Mouse (Mus musculus) limb, embryonic 13.5 days (tissue): ENCODE measurements around the gene Duox2. TPM values are rescaled to one million over a fixed set of nuclear protein-coding genes. Genes with fewer than 3 reads are reported as not detected.
"Not testable (repeated sequence)": the region's sequence is repeated elsewhere in the genome, so short reads cannot be mapped to it uniquely, and the experiment has no call there.

Source experiments
- ATAC-seq: fragments of 200-750 bp; cut with Nextera tagmentation; 2 replicates; pipeline ENCODE4 v1.8.0; 2017; ENCODE audit warnings: low read depth, moderate number of reproducible peaks, moderate TSS enrichment; ENCODE audit not compliant: low FRiP score
- H3K27ac ChIP-seq: fragments of 300-500 bp; sonication (generic); 2 replicates; pipeline ENCODE4 v1.5.1; 2015; ENCODE audit warnings: inconsistent platforms, mild to moderate bottlenecking, moderate library complexity
- H3K27me3 ChIP-seq: fragments of 300-500 bp; sonication (generic); 2 replicates; pipeline ENCODE4 v1.6.1; 2015; ENCODE audit warnings: mild to moderate bottlenecking, inconsistent platforms
- H3K36me3 ChIP-seq: fragments of 300-500 bp; sonication (generic); 2 replicates; pipeline ENCODE4 v1.6.1; 2015; ENCODE audit warnings: inconsistent platforms, mild to moderate bottlenecking, moderate library complexity
- H3K4me1 ChIP-seq: fragments of 300-500 bp; sonication (generic); 2 replicates; pipeline ENCODE4 v1.6.1; 2015; ENCODE audit warnings: inconsistent platforms
- H3K4me2 ChIP-seq: fragments of 300-500 bp; sonication (generic); replicated peaks from 2 replicates; pipeline ENCODE4 v1.6.1; 2015; ENCODE audit warnings: inconsistent platforms, mild to moderate bottlenecking, moderate library complexity
- H3K4me3 ChIP-seq: fragments of 300-500 bp; sonication (generic); 2 replicates; pipeline ENCODE4 v1.5.1; 2015; ENCODE audit warnings: moderate library complexity, mild to moderate bottlenecking, inconsistent platforms
- H3K9ac ChIP-seq: fragments of 300-500 bp; sonication (generic); 2 replicates; pipeline ENCODE4 v1.6.1; 2015; ENCODE audit warnings: mild to moderate bottlenecking, inconsistent platforms
- H3K9me3 ChIP-seq: fragments of 300-500 bp; sonication (generic); 2 replicates; pipeline ENCODE4 v1.6.1; 2016; ENCODE audit warnings: inconsistent platforms
- WGBS: fragments of 180-500 bp; shearing (Covaris S2); methylation state at CpG from one replicate; pipeline ENCODE4 v1.1.7; 2015; 5-methylcytosine and 5-hydroxymethylcytosine counted together
- polyA plus RNA-seq: library from polyadenylated mRNA; unstranded; fragments of >200 nt; fragmentation: Nextera tagmentation; extraction: Ambion mirVana; gene quantifications from 2 replicates; pipeline ENCODE4 v1.2.1, GENCODE M21; 2015

Duox2 gene
- polyA plus RNA-seq, result 0.03 and 0.08 TPM in 2 replicates

DNA sequence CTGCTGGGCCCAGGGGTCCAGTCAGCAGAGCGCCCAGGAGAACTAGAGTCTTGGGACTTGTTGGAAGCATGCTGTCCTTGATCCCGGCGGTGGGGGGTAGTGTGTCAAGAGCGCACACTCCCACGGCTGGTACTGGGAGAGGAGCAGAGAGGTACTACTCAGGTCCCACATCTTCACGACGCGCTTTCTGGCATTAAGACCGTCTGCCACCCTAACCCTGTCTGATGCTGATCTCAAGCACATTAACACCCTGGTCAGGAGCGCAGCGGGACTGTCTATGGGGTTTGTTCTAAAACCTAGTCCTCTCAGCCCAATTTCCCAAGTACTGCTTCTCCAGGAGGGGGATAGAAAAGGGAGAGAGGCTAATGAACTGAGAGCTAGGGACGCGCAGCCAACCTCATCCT, at the start of gene Duox2:
Duox2 (minus strand) TSS at position 354 of the 404 bp plus-strand sequence.
- WGBS, result 5% methylated on average over 13 of the region's 13 CpGs
- ATAC-seq, result no peak
- peak within 1 kb of the TSS; percentile 35 for H3K4me3 ChIP-seq
- peak within 1 kb of the TSS; percentile 13; the same call in 1 of the 2 replicates for H3K9ac ChIP-seq
- peaks cover 40% of the 10 kb centered on the region for H3K4me1 ChIP-seq
- H3K4me2 ChIP-seq, result peak within 1 kb of the TSS; percentile 59
- H3K36me3 ChIP-seq, result no peaks in the 10 kb centered on the region
- H3K27ac ChIP-seq, result no peak within 1 kb of the TSS
- peaks cover 99% of the 10 kb centered on the region for H3K27me3 ChIP-seq
- no peaks in the 10 kb centered on the region for H3K9me3 ChIP-seq

DNA sequence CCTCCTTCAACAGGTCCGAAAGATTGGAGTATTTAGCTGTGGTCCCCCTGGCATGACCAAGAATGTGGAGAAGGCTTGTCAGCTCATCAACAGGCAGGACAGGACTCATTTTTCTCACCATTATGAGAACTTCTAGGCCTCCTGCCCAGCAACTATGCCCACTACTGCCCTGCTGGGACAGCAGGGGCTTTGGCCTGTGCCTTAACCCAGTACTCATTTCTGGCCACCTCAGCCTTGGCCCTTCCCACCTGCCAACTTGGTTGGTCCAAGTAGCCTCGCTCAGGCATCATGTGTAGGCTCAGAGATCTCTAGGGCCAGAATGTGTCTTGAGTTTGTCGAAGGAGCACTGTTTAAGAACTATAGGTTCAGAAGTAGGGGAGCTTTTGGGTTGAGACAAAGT, 49.0 kb upstream of the Duox2 start:
- 93% methylated on average over 3 of the region's 3 CpGs for WGBS
- H3K9ac ChIP-seq, result no peak overlapping the region

DNA sequence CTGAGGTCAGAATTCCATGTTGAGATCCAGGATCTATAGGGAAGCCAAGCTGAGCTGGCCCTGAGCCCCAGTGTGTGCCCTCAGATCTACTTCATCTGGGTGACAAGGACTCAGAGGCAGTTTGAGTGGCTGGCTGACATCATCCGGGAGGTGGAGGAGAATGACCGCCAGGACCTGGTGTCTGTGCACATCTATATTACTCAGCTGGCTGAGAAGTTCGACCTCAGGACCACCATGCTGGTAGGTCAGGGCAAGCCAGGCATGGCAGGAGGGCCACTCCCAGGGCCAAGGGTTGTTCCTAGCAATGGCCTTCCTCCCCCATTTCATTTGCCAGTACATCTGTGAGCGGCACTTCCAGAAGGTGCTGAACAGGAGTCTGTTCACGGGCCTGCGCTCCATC, 47.9 kb upstream of the Duox2 start:
- ATAC-seq, H3K27ac ChIP-seq, H3K9ac ChIP-seq, H3K36me3 ChIP-seq, H3K27me3 ChIP-seq, H3K9me3 ChIP-seq, H3K4me3 ChIP-seq, H3K4me2 ChIP-seq: not testable (repeated sequence)
- 91% methylated on average over 6 of the region's 6 CpGs for WGBS
- peaks cover 20% of the 10 kb centered on the region for H3K4me1 ChIP-seq

More for the DNA sequence above, 49.0 kb upstream of the Duox2 start:
- no peaks in the 10 kb centered on the region for H3K9me3 ChIP-seq
- peaks cover 31% of the 10 kb centered on the region for H3K4me1 ChIP-seq
- no peaks in the 10 kb centered on the region for H3K27me3 ChIP-seq
- H3K4me2 ChIP-seq, result no peak overlapping the region
- ATAC-seq, result no peak
- H3K27ac ChIP-seq, result no peak overlapping the region
- no peak overlapping the region for H3K4me3 ChIP-seq
- no peaks in the 10 kb centered on the region for H3K36me3 ChIP-seq

DNA sequence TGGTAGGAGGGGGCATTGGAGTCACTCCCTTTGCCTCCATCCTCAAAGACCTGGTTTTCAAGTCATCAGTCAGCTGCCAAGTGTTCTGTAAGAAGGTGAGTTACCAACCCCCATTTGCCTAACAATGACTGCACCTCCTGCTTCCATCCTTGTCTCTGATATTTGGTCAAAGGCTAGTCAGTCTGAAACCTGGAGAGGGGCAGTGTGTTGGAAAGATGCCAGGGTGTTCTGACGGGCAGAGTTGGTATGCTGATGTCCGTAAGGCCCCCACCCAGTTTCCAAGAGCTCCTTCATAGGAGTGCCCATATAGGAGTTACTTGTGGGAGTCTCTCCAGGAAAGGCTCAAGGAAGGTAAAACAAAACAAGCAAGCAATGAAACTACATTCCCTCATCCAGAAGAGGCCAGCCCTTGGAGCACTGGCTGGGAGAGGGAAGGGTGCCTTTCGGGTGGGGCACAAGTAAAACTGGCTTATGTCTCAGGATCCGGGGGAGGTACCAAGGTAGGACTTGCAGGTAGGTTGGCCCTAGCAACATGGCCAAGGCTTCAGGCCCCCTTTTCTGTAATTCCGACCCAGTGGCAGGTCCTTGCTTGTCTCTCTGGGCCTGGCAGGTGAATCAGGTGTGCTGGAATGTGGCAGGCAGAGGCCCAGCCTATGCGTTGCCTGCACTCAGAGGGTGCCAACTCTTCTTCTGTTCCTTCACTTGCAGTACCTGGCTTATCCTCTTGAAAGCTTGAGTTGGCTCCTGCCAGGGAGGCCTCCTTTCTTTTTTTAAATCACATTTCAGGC, 47.1 kb upstream of the Duox2 start:
- Histone ChIP-seq H3K4me2 (no peak overlapping the region), H3K4me3 (no peak overlapping the region), H3K27me3 (no peaks in the 10 kb centered on the region), H3K9me3 (no peaks in the 10 kb centered on the region), H3K27ac (no peak overlapping the region; the same call in 1 of the 2 replicates), H3K4me1 (peaks cover 18% of the 10 kb centered on the region), H3K36me3 (no peaks in the 10 kb centered on the region), H3K9ac (no peak overlapping the region)
- WGBS, result 77% methylated on average over 6 of the region's 6 CpGs
- no peak for ATAC-seq

DNA sequence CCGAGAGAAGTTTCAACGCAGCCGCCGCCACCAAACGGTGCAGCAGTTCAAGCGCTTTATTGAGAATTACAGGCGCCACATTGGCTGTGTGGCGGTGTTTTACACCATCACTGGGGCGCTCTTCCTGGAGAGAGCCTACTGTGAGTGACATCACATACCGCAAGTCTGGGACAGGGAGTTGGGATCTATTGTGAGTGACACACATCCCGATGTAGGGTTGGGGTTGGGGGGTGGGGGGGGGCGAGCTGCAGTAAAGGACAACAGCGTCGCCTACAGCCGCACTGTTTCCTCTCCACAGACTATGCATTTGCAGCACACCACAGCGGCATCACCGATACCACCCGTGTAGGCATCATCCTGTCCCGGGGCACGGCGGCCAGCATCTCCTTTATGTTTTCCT, 39.0 kb upstream of the Duox2 start:
- no peaks in the 10 kb centered on the region for H3K4me1 ChIP-seq
- no peaks in the 10 kb centered on the region for H3K9me3 ChIP-seq
- no peaks in the 10 kb centered on the region for H3K36me3 ChIP-seq
- H3K4me3 ChIP-seq, result peak overlapping the region; percentile 25
- no peak overlapping the region for H3K9ac ChIP-seq
- no peaks in the 10 kb centered on the region for H3K27me3 ChIP-seq
- H3K4me2 ChIP-seq, result peak overlapping the region; percentile 39
- no peak overlapping the region for H3K27ac ChIP-seq
- WGBS, result 54% methylated on average over 21 of the region's 21 CpGs
- no peak; the same call in 1 of the 2 replicates for ATAC-seq

DNA sequence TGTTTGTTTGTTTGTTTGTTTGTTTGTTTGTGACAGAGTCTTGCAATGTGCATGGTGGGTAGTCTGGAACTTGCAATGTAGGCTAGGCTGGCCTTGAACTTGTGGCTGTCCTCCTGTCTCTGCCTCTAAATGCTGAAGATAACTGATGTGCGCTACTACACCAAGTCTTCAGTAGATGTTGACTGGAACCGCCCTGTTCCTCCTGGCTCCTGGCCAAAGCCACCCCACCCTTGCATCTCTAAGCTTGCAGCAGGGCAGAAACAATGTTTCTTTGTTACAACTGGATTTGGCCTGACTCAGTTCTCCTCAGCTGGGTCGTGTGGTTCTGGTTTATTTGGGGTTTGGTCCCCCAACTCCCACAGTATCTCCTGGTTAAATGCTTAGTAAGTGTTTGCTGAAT, 35.9 kb upstream of the Duox2 start:
- Histone ChIP-seq H3K9me3 (no peaks in the 10 kb centered on the region), H3K9ac (no peak overlapping the region), H3K27me3 (no peaks in the 10 kb centered on the region), H3K4me2 (no peak overlapping the region), H3K4me3 (no peak overlapping the region), H3K27ac (no peak overlapping the region), H3K36me3 (no peaks in the 10 kb centered on the region), H3K4me1 (no peaks in the 10 kb centered on the region)
- WGBS, result 62% methylated on average over 3 of the region's 3 CpGs
- no peak for ATAC-seq

DNA sequence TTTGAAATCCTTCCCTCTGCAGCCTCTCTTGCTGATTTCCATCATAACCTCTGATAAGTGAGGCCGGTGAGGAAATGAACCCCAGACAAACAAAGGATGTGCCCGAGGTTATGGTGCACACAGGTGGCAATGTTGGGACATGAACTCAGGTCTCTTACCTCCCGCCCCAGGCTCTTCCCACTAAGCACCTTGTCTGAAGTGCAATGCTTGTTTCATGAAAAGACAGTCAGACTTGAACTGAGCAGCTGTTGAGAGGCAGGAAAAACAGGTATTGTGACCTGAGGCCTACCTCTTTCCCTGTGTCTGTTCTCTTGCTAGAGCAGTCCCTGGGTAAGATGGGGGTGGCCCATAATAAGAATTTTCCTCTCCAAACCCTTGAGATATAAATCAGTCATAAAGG, 34.0 kb upstream of the Duox2 start:
- Histone ChIP-seq H3K36me3 (no peaks in the 10 kb centered on the region), H3K27ac (no peak overlapping the region), H3K9ac (no peak overlapping the region), H3K4me3 (no peak overlapping the region), H3K9me3 (no peaks in the 10 kb centered on the region), H3K4me1 (no peaks in the 10 kb centered on the region), H3K27me3 (no peaks in the 10 kb centered on the region), H3K4me2 (no peak overlapping the region)
- 0 out of 2 replicates have a peak, but pooled peaks have one; percentile 1 for ATAC-seq
- WGBS, result 88% methylated on average over 3 of the region's 3 CpGs

DNA sequence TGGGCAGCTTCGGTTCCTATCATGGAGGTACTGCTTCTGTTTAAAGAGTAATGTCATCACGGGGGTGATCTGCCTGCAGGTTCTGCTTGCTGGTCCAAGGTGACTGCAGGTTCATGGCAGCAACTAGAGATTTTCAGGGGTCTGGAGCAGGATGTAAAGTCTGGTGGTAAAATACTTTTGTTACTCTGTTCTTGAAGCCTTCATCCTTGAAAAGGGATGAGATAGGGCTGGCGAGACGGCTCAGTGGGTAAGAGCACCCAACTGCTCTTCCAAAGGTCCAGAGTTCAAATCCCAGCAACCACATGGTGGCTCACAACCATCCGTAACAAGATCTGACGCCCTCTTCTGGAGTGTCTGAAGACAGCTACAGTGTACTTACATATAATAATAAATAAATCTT, 32.1 kb upstream of the Duox2 start:
- H3K27ac ChIP-seq, result not testable (repeated sequence)
- WGBS, result 79% methylated on average over 6 of the region's 6 CpGs

DNA sequence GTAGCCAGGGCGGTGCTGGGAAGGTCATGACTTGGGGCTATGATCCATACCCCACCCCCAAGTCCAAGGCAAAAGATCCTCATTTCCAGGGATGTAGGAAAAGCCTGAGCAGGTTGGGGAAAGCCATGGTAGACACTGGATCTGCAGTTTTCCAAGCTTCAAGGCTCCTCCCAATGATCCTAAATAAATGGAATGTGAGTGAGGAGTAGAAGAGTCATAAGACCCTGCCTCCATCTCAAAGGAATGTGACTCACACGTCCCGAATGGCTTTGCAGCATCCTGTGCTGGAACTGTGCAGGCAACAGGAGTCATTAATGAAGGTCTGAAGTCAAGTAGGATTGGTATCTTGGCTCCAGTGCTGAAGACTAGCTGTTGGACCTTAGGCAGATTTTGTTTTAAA, 29.7 kb upstream of the Duox2 start:
- Histone ChIP-seq H3K27me3 (no peaks in the 10 kb centered on the region), H3K9ac (no peak overlapping the region), H3K36me3 (no peaks in the 10 kb centered on the region), H3K27ac (no peak overlapping the region), H3K4me1 (0 out of 2 replicates have a peak, but pooled peaks cover 5% of the 10 kb centered on the region), H3K4me2 (no peak overlapping the region), H3K9me3 (no peaks in the 10 kb centered on the region), H3K4me3 (no peak overlapping the region)
- ATAC-seq, result no peak
- 48% methylated on average over 3 of the region's 3 CpGs for WGBS

More for the DNA sequence above, 32.1 kb upstream of the Duox2 start:
- ATAC-seq, H3K4me2 ChIP-seq, H3K9me3 ChIP-seq, H3K4me1 ChIP-seq, H3K4me3 ChIP-seq, H3K36me3 ChIP-seq, H3K9ac ChIP-seq, H3K27me3 ChIP-seq: not testable (repeated sequence)

DNA sequence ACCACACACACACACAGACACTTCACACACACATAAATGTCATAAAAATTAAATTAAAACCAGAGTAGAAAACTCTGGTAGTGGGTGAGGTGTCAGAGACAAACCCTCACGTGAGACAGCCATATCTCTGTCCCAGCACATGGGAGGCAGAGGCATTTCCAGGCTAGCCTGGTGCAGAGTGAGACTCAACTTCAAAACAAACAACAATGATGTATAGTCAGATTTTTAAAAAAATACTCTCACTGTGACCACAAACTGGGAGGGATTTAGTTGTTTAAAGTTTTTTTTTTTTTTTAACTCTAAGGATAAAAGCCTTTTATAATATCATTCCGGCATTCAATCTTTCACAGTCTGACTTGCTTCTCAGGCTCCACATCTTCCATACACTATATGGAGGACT, 27.1 kb upstream of the Duox2 start:
- no peak overlapping the region for H3K4me3 ChIP-seq
- 0 out of 2 replicates have a peak, but pooled peaks cover 5% of the 10 kb centered on the region for H3K4me1 ChIP-seq
- no peak overlapping the region for H3K4me2 ChIP-seq
- H3K9ac ChIP-seq, result no peak overlapping the region
- no peak overlapping the region for H3K27ac ChIP-seq
- no peaks in the 10 kb centered on the region for H3K27me3 ChIP-seq
- 54% methylated on average over 2 of the region's 2 CpGs for WGBS
- H3K9me3 ChIP-seq, result no peaks in the 10 kb centered on the region
- H3K36me3 ChIP-seq, result no peaks in the 10 kb centered on the region
- no peak for ATAC-seq

DNA sequence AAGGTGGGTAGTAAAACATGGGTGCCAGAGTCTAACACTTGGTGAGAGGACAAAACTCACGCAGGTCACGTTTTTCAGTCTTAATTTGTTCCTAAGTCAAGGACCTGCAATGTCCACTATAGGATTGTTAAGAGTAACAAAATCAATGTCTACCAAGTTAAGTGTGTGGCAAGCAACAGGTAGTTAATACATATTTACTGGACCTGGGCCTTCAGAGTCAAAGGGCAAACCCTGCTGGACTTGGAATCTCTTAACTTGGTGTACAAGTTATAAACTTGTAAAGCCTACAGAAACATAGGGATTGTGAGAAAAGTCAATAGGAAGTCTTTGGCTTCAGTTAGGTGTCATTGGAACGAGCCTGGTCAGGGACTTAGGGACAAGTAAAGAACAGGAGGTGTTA, 26.3 kb upstream of the Duox2 start:
- no peak overlapping the region for H3K27ac ChIP-seq
- no peak overlapping the region for H3K4me3 ChIP-seq
- no peak overlapping the region for H3K4me2 ChIP-seq
- 79% methylated on average over 3 of the region's 3 CpGs for WGBS
- H3K27me3 ChIP-seq, result no peaks in the 10 kb centered on the region
- no peak overlapping the region for H3K9ac ChIP-seq
- H3K4me1 ChIP-seq, result 0 out of 2 replicates have a peak, but pooled peaks cover 5% of the 10 kb centered on the region
- no peak for ATAC-seq
- H3K9me3 ChIP-seq, result no peaks in the 10 kb centered on the region
- no peaks in the 10 kb centered on the region for H3K36me3 ChIP-seq

DNA sequence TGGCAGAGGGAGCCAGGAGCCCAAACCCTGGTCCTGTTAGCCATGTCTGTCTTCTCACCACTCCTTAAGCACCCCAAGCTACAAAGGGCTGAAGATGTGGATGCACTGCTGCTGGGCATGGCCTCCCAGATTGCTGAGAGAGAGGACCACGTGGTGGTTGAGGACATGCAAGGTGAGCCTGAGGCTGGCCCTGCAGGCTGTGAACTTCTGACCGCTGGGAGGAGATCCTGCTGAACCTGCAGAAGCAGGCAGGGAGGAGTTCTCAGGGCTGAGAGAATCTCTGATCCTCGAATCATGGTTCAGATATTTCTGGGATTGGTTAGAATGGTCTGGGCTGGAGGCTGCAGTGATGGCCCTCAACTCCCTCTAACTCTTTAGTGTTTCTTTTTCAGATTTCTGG, 25.7 kb upstream of the Duox2 start:
- Histone ChIP-seq H3K27me3 (peaks cover 2% of the 10 kb centered on the region; the same call in 1 of the 2 replicates), H3K4me3 (no peak overlapping the region), H3K36me3 (no peaks in the 10 kb centered on the region), H3K4me2 (no peak overlapping the region), H3K9me3 (no peaks in the 10 kb centered on the region), H3K9ac (no peak overlapping the region), H3K27ac (no peak overlapping the region), H3K4me1 (0 out of 2 replicates have a peak, but pooled peaks cover 5% of the 10 kb centered on the region)
- ATAC-seq, result no peak
- 51% methylated on average over 3 of the region's 3 CpGs for WGBS

DNA sequence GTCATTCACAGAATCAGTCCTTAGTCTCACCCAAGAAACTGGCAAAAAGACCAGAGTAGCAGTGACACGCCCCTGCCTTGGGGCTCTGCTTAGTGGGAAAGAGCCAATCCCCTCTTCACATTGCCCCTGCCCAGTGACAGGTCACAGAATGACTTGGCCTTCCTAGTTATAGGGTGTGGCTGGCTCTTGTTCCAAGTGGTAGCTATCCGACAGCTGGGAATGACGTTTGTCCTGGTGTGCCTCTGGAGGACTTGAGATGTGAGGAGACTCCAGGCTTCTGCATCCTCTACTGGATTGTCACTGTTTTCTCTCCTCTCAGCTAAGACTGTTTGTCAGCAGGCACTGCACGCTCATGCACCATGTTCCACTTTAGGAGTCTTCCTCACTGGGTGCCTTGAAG, 19.1 kb upstream of the Duox2 start:
- no peak overlapping the region for H3K4me2 ChIP-seq
- peaks cover 55% of the 10 kb centered on the region for H3K27me3 ChIP-seq
- no peaks in the 10 kb centered on the region for H3K9me3 ChIP-seq
- ATAC-seq, result no peak
- no peak overlapping the region for H3K27ac ChIP-seq
- peaks cover 11% of the 10 kb centered on the region; the same call in 1 of the 2 replicates for H3K4me1 ChIP-seq
- 63% methylated on average over 4 of the region's 4 CpGs for WGBS
- no peak overlapping the region for H3K9ac ChIP-seq
- no peak overlapping the region for H3K4me3 ChIP-seq
- H3K36me3 ChIP-seq, result no peaks in the 10 kb centered on the region
